Mouse (Mus musculus): ENCODE data around the gene Msantd2.
A peak's percentile ranks its signal among the peaks of the same experiment; 100 is the strongest.

Msantd2 gene

DNA sequence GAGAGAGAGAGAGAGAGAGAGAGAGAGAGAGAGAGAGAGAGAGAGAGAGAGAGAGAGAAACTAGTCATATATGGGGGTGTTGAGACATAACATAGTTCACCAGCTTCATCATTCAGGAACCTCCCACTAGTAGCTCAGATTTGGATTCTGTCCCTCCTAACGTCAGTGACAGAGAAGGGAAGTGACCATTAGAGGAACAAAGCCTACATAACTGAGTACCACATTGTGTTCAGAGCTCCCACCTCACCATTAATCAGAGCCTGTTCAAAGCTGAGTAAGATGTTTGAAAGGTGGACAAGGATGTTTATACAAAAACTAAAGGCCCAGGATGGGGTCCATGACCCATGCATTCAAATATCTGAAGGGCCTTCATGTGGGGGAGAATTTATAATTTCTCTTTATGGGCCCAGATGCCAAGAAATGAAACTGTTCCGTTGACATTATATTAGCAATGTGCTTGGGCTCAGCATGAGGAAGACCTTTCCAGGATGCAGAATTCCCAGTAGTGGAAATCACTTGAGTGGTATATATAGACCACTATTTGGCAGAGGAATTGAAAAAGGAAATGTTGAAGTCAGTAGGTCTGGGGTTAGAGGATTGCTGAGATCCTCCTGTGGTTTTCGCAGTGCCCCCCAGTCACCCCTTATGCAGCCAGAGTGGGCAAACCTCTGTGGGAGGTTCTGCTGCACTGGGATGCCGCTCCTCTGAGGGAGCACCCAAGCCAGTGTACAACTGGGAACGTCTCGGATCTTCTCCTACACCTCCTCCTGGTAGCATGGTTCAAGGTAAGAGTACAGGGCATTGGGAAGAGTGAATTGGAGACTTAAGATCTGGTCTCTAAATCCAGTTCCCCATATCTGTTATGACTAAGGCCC is 51.8 kb downstream of the Msantd2 start:
- no peak for DNase-seq (ENCODE audit: low spot score in 2 of 2)

DNA sequence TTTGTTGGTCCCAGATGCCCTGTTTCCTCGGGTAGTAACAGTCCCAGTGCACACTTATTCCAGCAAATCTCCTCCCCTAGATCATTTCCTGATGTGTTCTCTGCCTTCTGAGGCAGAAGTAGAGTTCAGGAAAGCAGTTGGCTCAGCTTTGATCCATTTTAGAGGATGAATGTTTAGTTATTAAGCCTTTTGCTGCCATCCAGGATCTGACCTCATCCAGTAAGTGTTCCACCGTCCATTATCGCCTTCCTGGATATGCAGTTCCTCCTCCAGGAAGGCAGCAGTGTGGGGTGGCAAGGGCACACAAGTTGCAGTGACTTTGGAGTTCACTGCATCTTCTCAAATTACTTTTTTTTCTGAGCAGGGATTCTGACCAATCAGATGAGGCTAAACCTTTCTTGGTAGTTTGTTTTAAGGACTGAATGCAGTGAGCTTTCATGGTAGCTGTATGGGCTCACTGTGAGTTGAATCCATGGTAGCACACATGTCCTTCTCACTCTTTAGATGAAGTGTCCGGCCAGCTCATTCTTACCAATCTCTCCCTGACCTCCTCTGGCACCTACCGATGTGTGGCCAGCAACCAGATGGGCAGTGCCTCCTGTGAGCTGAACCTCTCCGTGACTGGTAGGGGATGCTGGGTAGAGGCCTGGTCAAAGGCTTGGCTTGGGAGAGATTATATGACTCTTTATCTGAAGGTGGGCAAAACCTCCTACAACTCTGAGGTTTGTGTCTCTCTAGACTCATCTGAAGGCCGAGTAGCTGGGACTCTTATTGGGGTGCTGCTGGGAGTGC is 52.9 kb downstream of the Msantd2 start:
- no peak for DNase-seq (ENCODE audit: low spot score in 2 of 2)

DNA sequence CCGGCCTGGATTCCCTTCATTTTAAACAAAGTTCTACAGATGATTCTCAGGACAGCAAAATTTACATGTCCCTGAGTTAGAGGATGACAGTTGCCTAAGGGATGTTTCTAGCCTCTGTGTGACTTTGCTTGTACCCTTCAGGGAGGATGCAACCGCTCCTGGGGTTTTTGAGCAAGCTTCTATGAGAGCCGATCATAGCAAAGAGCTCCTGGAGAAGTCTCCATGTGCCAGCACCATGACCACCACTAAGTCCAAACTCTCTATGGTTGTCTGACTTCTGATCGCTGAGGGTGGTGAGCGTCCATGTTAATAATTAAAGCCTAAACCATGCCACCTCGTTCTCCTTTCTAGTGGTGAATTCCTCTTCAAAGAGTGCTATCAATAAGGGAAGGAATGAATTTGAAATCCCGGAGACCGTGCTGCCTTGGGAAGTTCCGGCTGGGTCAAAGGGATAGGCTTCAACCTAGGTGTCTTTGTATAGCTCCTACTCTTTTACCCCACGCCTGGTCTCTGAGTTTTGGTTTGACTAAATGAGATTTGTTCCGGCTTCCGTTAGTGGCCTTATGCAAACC is 54.8 kb downstream of the Msantd2 start:
- DNase-seq (ENCODE audit: low spot score in 2 of 2), result no peak

DNA sequence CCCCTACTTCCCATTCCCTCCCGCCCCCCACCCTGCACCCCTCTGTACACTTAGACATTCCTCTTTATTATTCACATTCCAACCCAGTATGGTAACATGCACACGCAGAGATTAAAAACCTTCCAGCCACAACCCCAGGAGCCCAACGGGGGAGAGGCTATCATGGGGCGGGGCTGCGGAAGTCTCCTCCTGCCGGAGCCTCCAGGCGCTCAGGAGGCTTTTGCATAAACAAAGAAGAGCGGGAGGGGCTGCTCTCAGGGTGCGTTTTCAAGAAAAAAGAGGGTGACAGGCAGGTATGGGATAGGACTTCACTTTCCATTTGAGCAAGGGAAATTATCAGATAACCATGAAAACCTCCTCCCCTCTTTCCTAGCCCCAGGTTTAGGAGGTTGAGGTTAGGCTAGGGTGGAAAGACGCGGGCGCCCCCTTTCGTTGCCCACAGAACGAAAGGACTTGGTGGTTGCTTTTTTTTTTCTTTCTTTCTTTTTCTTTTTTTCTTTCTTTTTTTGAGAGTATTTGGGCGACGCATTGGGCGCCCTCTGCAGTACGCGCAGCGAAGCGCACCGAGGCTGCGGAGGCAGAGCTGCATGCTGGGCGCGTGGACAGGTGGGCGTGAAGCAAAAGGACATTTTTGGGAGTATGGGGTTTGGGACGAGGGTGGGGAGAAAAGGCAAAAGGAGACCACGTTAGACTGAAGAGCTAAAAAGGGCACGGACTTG is 55.5 kb downstream of the Msantd2 start:
- DNase-seq (ENCODE audit: low spot score in 2 of 2), result peak in 1 of 2 experiments; percentile 72

DNA sequence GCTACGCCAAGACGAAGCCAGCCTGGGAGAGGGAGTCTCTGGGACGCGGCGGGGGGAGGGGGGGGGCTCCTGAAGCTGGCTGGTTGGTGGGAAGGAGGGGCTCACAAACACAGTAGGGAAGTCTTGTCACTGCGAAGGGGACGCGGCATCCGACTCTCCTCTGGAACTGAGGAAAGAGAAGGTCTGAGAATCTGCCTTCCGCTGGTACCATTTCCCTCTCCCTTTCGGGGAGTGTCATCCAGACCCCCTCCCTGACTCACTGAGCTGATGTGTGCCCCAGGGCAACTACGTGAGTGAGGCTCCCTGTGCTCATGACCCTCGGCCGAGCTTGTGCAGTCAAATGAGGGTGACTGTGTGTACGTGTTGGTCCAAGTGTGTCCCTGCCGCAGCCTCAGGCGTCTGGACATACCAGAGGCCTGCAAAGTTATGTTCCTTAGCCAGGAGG is 56.1 kb downstream of the Msantd2 start:
- no peak for DNase-seq (ENCODE audit: low spot score in 2 of 2)

DNA sequence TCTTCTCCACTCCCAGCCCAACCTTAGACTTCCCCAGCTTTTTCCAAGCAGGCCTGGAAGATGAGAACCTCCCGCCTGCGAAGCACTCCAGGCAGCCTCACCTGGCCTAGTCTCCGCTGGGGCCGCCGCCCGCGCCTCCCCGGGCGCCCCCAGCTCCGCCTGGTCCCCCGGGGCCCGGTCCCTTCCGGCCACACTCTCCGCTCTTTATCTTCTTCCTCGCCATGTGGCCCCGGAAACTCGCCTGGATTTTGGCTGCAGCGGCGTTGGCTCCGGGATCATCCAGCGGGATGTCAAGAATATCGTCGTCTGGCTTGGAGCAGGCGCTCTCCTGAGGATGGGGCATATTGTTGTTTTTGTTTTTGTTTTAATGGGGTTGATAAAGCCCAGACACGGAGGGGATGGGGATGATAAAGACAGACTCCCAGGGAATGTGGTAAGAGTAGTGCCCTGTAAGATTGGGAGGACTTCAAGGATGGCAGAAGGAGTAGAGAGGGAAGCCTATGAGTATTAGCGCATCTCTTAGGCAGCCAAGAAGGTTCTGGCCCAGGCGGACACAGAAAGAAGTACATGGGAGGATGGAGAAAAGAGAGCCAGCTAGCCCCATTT is 56.8 kb downstream of the Msantd2 start:
- no peak for DNase-seq (ENCODE audit: low spot score in 2 of 2)

DNA sequence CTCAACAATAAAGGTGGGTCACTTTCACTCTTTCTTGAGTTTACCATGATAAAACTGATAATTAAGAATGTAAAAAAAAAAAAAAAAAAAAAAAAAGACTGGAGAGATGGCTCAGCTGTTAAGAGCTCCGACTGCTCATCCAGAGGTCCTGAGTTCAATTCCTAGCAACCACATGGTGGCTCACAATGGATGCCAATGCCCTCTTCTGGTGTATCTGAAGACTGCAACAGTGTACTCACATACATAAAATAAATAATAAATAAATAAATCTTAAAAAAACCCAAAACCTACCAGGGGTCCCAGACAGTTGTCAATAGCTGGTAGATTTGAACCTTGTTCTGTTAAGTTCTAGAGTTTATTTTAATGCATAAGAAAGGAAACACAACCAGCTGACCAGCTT is 57.8 kb downstream of the Msantd2 start:
- no peak for DNase-seq (ENCODE audit: low spot score in 2 of 2)

DNA sequence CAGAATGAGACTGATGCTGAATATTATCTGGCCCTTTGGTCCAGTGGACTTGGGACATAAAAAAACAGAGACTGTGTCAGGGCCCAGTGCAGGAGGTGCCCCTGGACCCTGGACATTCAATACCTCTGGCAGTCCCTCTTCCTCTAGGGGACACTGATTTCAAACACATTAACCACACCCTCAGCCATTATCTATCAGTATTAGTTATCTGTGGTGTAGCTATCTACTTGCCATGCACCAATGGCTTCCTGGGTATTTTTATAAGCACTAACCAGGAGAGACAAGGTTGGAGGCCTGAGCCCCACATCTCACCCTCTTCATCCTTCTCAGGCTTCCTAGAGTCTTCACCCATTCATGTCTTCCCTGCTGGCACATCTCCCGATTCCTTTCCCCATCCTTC is 61.3 kb downstream of the Msantd2 start:
- DNase-seq (ENCODE audit: low spot score in 2 of 2), result no peak

DNA sequence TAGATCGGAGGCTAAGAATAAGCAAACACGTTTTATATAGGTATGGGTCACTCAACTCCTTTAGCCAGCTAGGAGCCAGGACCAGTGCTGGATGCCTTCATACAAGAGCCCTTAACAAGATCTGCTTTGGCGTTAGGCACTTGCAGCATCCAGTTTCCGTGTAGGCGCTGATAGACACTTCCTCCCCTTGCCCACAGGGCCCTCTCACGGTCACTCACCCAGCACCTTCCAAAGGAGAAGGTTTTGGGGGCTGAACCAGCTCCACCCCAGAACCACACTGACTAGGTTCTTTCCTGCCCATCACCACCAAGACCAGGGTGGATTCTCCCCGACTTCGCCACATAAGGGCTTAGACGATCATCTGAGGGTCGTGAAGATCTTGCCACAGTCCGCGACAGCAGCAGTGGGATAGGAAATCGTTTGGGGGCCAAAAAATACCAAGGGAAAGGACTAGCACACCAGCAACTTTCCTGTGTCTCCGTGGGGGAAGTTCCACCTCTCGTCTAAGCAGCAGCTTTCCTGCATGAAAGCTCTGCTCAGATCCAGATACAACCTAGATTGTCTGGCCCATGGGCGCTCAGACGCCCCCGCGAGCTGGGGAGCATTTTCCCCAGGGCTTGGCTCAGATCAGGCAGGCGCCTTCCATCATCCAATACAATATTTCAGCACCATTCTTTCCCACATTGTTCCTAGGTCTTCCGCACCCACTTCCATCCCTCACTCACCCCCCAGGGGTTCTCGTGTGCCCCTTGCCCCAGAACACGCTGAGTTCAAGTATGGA is 62.8 kb downstream of the Msantd2 start:
- DNase-seq (ENCODE audit: low spot score in 2 of 2), result no peak

DNA sequence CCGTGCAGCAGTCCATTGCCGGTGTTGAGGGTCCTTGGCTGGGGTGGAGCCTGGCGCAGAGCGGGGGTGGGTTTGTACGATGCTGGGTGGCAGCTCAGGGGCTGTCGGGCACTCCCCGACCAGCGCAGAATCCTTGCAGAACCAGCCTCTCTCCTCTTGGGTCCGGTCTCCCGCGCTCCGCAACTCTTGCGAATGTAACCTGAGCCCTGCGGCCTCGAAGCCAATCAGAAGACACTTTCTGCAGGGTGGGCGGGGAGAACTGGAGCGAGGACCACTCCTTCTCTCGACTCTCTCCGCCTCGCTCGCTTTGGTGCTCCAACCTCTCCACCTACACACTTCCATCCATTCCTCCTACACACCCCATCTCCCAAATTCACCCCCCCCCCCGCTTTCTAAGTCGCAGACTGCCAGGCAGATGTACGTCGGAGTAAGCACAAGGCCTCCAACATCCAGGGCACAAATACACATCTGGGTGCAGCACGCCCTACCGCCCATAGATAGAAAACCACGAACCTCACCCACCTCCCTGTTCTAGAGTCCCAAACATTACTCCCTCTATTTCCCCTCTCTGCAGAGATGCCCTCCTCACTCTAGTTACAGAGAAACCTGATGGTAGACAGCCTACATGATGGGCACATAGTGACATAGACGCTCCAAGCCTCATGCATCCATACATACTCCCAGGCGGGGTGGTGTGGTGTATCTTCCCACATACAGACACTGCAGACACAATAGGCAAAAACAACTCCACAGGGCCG is 63.6 kb downstream of the Msantd2 start, which contains the start of gene Nrgn:
TSS of gene Nrgn (minus strand) at position 369 of the 758 bp plus-strand sequence.
- peak; percentile 47 to 68 for DNase-seq (ENCODE audit: low spot score in 2 of 2)

DNA sequence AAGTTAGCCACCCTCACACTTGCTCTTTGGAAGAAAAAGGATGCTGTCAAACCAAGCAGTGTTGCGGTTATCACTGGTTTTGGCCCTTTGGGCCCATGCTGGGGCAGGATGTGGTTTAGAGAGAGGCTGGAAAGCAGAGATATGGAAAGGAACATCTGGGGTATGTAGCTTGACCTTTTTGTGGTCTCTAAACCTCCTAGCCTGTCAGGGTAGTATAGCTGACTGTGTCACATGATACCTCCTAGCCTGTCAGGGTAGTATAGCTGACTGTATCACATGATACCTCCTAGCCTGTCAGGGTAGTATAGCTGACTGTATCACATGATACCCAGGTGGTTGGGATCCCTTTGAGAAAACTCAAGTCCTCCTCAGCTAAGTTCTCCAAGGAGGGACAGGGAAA is 65.2 kb downstream of the Msantd2 start:
- DNase-seq (ENCODE audit: low spot score in 2 of 2), result no peak

DNA sequence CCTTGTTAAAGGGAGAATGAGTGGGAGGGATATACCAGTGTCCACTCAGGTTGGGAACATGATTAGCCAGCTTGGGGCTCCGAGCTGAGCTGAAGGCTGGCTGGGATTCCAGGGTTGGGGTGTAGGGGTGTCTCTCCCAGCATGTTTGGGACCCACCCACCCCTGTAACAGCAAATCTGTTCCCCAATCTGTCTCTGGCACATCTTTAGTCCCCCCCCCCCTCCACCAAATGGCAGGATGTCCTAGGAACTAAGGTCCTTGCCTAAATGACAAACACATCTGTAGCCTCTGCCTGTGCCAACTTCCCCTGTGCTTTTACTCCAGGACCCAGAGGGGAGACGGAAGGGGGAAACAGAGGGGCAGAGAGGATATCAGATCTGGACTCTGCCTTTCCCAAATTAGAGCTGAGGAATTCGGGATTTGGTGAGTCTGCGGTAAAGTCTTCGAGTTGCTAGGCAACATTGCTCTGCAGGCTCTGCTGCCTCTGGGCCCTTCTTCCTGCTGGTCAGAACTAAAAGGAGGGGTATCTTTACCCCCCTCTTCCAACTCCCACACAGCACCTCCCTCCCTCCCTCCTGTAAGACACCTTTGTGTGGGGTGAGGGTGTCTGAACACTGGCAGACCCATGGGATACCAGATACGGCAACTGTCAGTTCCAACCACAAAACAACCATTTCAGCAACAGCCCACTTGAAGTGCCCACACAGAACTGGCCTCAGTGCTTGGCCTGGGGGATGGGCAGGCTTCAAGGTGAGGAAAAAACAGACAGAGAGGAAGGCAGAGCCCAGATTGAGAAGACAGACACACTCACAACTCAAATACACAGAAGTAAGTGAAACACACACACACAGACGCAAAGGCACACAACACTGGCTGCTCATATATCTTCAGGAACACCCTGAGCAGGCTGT is 66.0 kb downstream of the Msantd2 start, which contains the start of gene Siae:
TSS of gene Siae (plus strand) at position 861 of the 911 bp plus-strand sequence.
- DNase-seq (ENCODE audit: low spot score in 2 of 2), result no peak

DNA sequence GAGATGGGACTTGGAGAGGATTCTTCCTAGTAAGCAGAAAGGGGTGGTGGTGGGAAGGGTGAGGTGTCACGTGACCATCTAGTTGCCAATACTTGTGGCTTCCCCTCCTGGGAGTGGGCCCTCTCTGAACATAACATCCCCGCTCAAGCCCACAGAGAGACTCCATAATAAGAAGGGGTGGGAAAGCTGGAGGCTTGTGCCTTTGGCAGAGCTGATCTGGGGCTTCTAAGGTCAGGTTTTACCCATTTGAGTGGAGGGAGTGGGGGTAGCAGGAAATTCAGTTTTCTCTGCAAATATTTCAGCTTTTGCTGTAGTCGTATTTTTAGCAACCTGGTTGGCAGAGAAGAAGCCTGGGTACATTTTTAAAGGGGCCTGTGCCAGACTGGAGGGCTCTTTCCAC is 67.2 kb downstream of the Msantd2 start:
- DNase-seq (ENCODE audit: low spot score in 2 of 2), result no peak

DNA sequence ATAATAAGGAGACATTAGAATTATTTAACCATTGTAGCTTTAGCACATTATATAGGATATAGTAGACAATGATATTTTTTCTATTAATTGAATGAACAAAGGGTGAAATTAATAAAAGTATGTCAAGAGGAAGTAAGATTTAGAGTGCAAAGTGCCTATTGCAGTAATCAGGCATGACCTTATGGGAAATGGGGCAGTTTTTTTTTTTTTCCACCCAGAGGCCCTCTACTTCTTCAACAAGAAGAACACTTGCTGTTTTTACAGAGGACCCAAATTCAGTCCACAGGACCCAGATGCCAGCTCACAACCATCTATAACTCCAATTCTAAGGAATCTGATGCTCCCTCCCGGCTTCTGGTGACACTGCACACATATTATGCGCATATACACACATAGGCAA is 71.5 kb downstream of the Msantd2 start:
- no peak for DNase-seq (ENCODE audit: low spot score in 2 of 2)

DNA sequence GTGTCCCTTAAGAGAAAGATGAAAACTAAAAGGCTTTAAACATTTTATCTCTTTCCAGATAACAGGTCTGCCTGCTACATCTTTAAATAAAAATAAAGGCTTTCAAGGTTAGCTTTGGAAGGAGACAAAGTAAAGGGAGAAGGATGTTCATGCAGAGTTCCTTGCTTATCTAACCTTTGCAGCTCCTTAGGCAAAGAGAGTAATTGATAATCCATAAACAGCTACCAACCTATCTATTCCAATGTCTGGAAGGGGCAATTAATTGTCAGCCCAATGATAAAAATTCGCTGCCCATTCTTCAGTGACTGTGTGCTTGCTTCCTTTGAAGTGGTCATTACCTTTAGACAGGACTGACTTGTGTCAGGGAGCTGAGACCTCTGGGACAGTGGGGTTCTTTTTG is 74.7 kb downstream of the Msantd2 start:
- no peak for DNase-seq (ENCODE audit: low spot score in 2 of 2)

DNA sequence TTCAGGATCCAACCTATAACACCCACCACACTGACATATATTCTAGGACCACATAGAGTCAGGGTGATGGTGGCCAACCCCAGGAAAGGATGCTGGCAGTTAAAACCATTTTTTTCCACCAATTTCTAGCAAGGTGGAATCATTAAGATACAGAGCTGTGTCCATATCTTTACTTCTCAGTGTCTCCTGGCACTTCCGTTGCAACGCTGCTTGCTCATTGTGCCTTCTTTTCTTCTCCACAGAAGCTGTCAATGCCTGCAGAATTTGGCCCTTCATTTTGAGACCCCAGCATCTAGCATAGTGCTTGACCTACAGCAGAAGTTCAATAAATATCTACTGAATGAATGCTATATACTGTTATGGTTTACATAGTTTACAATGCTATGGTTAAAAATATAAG is 77.9 kb downstream of the Msantd2 start:
- DNase-seq (ENCODE audit: low spot score in 2 of 2), result no peak

DNA sequence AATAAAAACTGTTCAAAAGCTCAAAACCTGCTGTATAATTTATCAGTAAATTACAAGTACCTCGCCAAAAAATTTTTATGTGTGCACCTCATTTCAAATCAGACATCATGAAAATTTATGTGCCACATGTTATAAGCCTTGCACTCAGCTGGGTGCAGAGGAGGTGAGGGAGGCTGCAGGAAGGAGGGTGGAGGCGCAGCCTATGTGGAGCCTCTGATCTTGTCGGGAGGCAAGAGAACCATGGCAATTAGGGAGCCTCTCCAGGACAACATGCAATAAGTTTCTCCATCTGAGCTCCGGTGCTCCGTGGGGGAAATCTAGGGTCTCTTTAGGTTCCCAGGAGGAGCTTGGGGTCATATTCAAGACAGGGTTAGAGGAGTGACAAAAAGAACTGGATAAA is 78.3 kb downstream of the Msantd2 start:
- no peak for DNase-seq (ENCODE audit: low spot score in 2 of 2)

DNA sequence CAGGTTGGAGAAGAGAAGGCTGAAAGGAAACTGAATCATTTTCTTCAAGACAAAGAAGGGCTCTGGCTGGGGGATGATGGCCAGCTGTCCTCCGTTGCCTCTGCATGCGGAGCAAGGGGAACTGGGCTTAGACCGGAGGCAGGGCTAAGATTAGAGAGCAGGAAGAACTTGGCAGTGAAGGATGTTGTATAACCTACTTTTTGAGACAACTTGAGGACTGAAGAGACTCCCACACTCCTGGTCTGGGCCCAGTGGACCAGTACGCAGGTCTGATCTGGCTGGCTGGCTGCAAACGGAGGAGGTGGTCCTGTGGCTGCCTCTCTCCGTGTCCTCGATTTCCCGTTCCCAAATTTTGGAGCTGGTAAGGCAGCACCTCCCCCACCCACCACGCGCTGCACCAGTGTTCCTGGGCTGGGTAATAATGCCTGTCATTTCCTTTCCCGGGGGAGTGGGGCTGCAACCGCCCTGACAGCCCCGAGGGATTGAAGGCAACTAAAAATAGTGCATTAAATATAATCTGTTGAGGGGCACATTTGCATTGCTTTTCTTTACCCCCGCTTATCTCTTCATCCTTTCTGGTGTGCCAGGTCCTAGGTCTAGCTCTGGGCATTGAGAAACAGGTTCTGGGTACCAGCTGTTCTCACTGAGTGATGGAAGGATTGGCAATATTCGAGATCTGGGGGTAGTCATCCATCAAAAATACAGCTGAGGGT is 78.9 kb downstream of the Msantd2 start:
- DNase-seq (ENCODE audit: low spot score in 2 of 2), result no peak

Measured in cerebellum, postnatal 4 days (tissue).